Mouse (Mus musculus) megakaryocyte, embryonic 14.5 days (primary cell): Measurements from ENCODE around the gene Camsap1.

ENCODE experiments used
- FLI1 ChIP-seq: IDR thresholded peaks from 2 replicates; pipeline ENCODE4 v1.6.1; 2012; ENCODE audit warnings: low read length, inconsistent platforms, mixed read lengths
- GATA1 ChIP-seq: IDR thresholded peaks from 3 replicates; pipeline ENCODE4 v1.6.1; 2012; ENCODE audit warnings: mixed read lengths, low read length, inconsistent platforms, borderline replicate concordance

DNA sequence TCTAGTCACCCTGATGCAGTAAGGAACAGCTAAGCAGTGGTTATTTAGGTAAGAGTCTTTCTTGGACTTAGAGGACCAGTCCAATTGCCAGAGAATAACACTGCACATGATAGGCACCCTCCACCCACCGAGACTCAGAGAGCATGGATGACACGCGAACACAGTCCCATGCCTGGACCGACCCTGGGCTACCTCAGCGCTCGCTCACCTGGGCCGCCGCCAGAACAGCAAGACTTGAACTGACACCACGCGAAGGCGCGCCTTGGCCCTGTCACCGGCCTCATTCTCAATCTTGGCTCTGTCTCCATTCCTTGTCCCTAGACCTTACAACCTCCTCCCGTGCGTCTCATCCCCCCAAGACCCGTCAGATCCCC, 1.0 kb downstream of the Camsap1 start:
- TF ChIP-seq GATA1 (no peak), FLI1 (no peak)
